Mouse (Mus musculus): ENCODE data around the gene Ptn. TPM values are rescaled to one million over a fixed set of nuclear protein-coding genes. Genes with fewer than 3 reads are reported as not detected.

The Ptn gene
- polyA plus RNA-seq, 1 experiment from 2014 or later = 858 TPM

- no peaks in the 10 kb centered on the region for H3K9me3 ChIP-seq (ENCODE audit: control insufficient read depth, low read length)
- H3K4me1 ChIP-seq (ENCODE audit: control insufficient read depth, insufficient read depth, low read length) = peaks cover 29% of the 10 kb centered on the region
- DNase-seq (ENCODE audit: low spot score) (no peak), ATAC-seq (ENCODE audit: low read depth) (no peak)
- no peak overlapping the region for H3K4me2 ChIP-seq (ENCODE audit: low read depth, low read length)
- 49% methylated on average over 12 of the region's 12 CpGs for WGBS
- no peak overlapping the region; the same call in 1 of the 2 replicates for H3K27ac ChIP-seq (replicated peaks; ENCODE audit: low read depth, low read length)
- no peaks in the 10 kb centered on the region for H3K27me3 ChIP-seq (replicated peaks; ENCODE audit: control insufficient read depth, insufficient read depth, low read length)
- H3K9ac ChIP-seq (ENCODE audit: low read depth, low read length) = no peak overlapping the region
- peaks cover 32% of the 10 kb centered on the region for H3K36me3 ChIP-seq (ENCODE audit: control insufficient read depth, insufficient read depth, low read length)
- H3K4me3 ChIP-seq (ENCODE audit: low read depth, low read length) = no peak overlapping the region
These were observed 21.3 kb downstream of the Ptn start for GRCm38 (mm10) chr6:36788576-36789191.

GRCm38 (mm10) chr6:36784682-36785208, 25.3 kb downstream of the Ptn start:
- Histone ChIP-seq H3K4me2 (ENCODE audit: low read depth, low read length) (no peak overlapping the region), H3K4me1 (ENCODE audit: control insufficient read depth, insufficient read depth, low read length) (peaks cover 28% of the 10 kb centered on the region), H3K36me3 (ENCODE audit: control insufficient read depth, insufficient read depth, low read length) (peaks cover 39% of the 10 kb centered on the region), H3K4me3 (ENCODE audit: low read depth, low read length) (no peak overlapping the region), H3K27me3 (replicated peaks; ENCODE audit: control insufficient read depth, insufficient read depth, low read length) (no peaks in the 10 kb centered on the region), H3K9me3 (ENCODE audit: control insufficient read depth, low read length) (no peaks in the 10 kb centered on the region), H3K9ac (ENCODE audit: low read depth, low read length) (no peak overlapping the region), H3K27ac (replicated peaks; ENCODE audit: low read depth, low read length) (peak overlapping the region; percentile 44; the same call in 1 of the 2 replicates)
- 43% methylated on average over 3 of the region's 3 CpGs for WGBS
- DNase-seq (ENCODE audit: low spot score) = peak; percentile 76
- ATAC-seq (ENCODE audit: low read depth) = peak; percentile 80

- DNase-seq (ENCODE audit: low spot score) = no peak
These were observed 27.5 kb downstream of the Ptn start for GRCm38 (mm10) chr6:36782481-36782880.

GRCm38 (mm10) chr6:36777567-36778337, 32.3 kb downstream of the Ptn start:
- ATAC-seq (ENCODE audit: low read depth) = peak; percentile 58

More at GRCm38 (mm10) chr6:36782481-36782880, 27.5 kb downstream of the Ptn start:
- no peak overlapping the region for H3K9ac ChIP-seq (ENCODE audit: low read depth, low read length)
- no peak overlapping the region for H3K4me2 ChIP-seq (ENCODE audit: low read depth, low read length)
- H3K27ac ChIP-seq (replicated peaks; ENCODE audit: low read depth, low read length) = no peak overlapping the region
- H3K4me3 ChIP-seq (ENCODE audit: low read depth, low read length) = no peak overlapping the region
- peaks cover 27% of the 10 kb centered on the region for H3K4me1 ChIP-seq (ENCODE audit: control insufficient read depth, insufficient read depth, low read length)
- no peaks in the 10 kb centered on the region for H3K9me3 ChIP-seq (ENCODE audit: control insufficient read depth, low read length)
- 74% methylated on average over 4 of the region's 4 CpGs for WGBS
- H3K27me3 ChIP-seq (replicated peaks; ENCODE audit: control insufficient read depth, insufficient read depth, low read length) = no peaks in the 10 kb centered on the region
- peaks cover 34% of the 10 kb centered on the region for H3K36me3 ChIP-seq (ENCODE audit: control insufficient read depth, insufficient read depth, low read length)
- ATAC-seq (ENCODE audit: low read depth) = no peak

GRCm38 (mm10) chr6:36777039-36777438, 33.0 kb downstream of the Ptn start:
- no peak overlapping the region for H3K9ac ChIP-seq (ENCODE audit: low read depth, low read length)
- H3K4me3 ChIP-seq (ENCODE audit: low read depth, low read length) = no peak overlapping the region
- peaks cover 17% of the 10 kb centered on the region for H3K36me3 ChIP-seq (ENCODE audit: control insufficient read depth, insufficient read depth, low read length)
- no peaks in the 10 kb centered on the region for H3K27me3 ChIP-seq (replicated peaks; ENCODE audit: control insufficient read depth, insufficient read depth, low read length)
- H3K4me2 ChIP-seq (ENCODE audit: low read depth, low read length) = no peak overlapping the region
- ATAC-seq (ENCODE audit: low read depth) = no peak
- DNase-seq (ENCODE audit: low spot score) = no peak
- H3K27ac ChIP-seq (replicated peaks; ENCODE audit: low read depth, low read length) = peak overlapping the region; percentile 33; the same call in 1 of the 2 replicates
- 32% methylated on average over 2 of the region's 2 CpGs for WGBS
- H3K4me1 ChIP-seq (ENCODE audit: control insufficient read depth, insufficient read depth, low read length) = peaks cover 25% of the 10 kb centered on the region
- H3K9me3 ChIP-seq (ENCODE audit: control insufficient read depth, low read length) = no peaks in the 10 kb centered on the region

More at GRCm38 (mm10) chr6:36777567-36778337, 32.3 kb downstream of the Ptn start:
- Histone ChIP-seq H3K36me3 (ENCODE audit: control insufficient read depth, insufficient read depth, low read length) (peaks cover 10% of the 10 kb centered on the region), H3K9me3 (ENCODE audit: control insufficient read depth, low read length) (no peaks in the 10 kb centered on the region), H3K4me2 (ENCODE audit: low read depth, low read length) (no peak overlapping the region), H3K27ac (replicated peaks; ENCODE audit: low read depth, low read length) (peak overlapping the region; percentile 33; the same call in 1 of the 2 replicates), H3K27me3 (replicated peaks; ENCODE audit: control insufficient read depth, insufficient read depth, low read length) (no peaks in the 10 kb centered on the region), H3K4me1 (ENCODE audit: control insufficient read depth, insufficient read depth, low read length) (peaks cover 25% of the 10 kb centered on the region), H3K4me3 (ENCODE audit: low read depth, low read length) (no peak overlapping the region), H3K9ac (ENCODE audit: low read depth, low read length) (no peak overlapping the region)
- DNase-seq (ENCODE audit: low spot score) = peak; percentile 91
- 42% methylated on average over 7 of the region's 7 CpGs for WGBS

GRCm38 (mm10) chr6:36775647-36776360, 34.2 kb downstream of the Ptn start:
- H3K4me1 ChIP-seq (ENCODE audit: control insufficient read depth, insufficient read depth, low read length) = peaks cover 25% of the 10 kb centered on the region
- peaks cover 23% of the 10 kb centered on the region for H3K36me3 ChIP-seq (ENCODE audit: control insufficient read depth, insufficient read depth, low read length)
- no peak for DNase-seq (ENCODE audit: low spot score)
- H3K27ac ChIP-seq (replicated peaks; ENCODE audit: low read depth, low read length) = peak overlapping the region; percentile 8; the same call in 1 of the 2 replicates
- no peak overlapping the region for H3K4me3 ChIP-seq (ENCODE audit: low read depth, low read length)
- no peaks in the 10 kb centered on the region for H3K9me3 ChIP-seq (ENCODE audit: control insufficient read depth, low read length)
- 46% methylated on average over 10 of the region's 10 CpGs for WGBS
- H3K4me2 ChIP-seq (ENCODE audit: low read depth, low read length) = no peak overlapping the region
- no peaks in the 10 kb centered on the region for H3K27me3 ChIP-seq (replicated peaks; ENCODE audit: control insufficient read depth, insufficient read depth, low read length)
- no peak overlapping the region for H3K9ac ChIP-seq (ENCODE audit: low read depth, low read length)
- no peak for ATAC-seq (ENCODE audit: low read depth)

GRCm38 (mm10) chr6:36772541-36772940, 37.5 kb downstream of the Ptn start:
- H3K9me3 ChIP-seq (ENCODE audit: control insufficient read depth, low read length) = no peaks in the 10 kb centered on the region
- no peak overlapping the region for H3K4me3 ChIP-seq (ENCODE audit: low read depth, low read length)
- H3K36me3 ChIP-seq (ENCODE audit: control insufficient read depth, insufficient read depth, low read length) = peaks cover 34% of the 10 kb centered on the region
- DNase-seq (ENCODE audit: low spot score) = no peak
- ATAC-seq (ENCODE audit: low read depth) = no peak
- H3K4me1 ChIP-seq (ENCODE audit: control insufficient read depth, insufficient read depth, low read length) = peaks cover 14% of the 10 kb centered on the region
- H3K4me2 ChIP-seq (ENCODE audit: low read depth, low read length) = no peak overlapping the region
- H3K27ac ChIP-seq (replicated peaks; ENCODE audit: low read depth, low read length) = no peak overlapping the region
- H3K27me3 ChIP-seq (replicated peaks; ENCODE audit: control insufficient read depth, insufficient read depth, low read length) = no peaks in the 10 kb centered on the region
- no peak overlapping the region for H3K9ac ChIP-seq (ENCODE audit: low read depth, low read length)
- WGBS = 62% methylated on average over 2 of the region's 2 CpGs

GRCm38 (mm10) chr6:36769012-36769411, 41.0 kb downstream of the Ptn start:
- ATAC-seq (ENCODE audit: low read depth) (no peak; the same call in 1 of the 2 replicates), DNase-seq (ENCODE audit: low spot score) (no peak)
- H3K9me3 ChIP-seq (ENCODE audit: control insufficient read depth, low read length) = no peaks in the 10 kb centered on the region
- 75% methylated on average over 3 of the region's 3 CpGs for WGBS
- H3K27me3 ChIP-seq (replicated peaks; ENCODE audit: control insufficient read depth, insufficient read depth, low read length) = no peaks in the 10 kb centered on the region
- H3K27ac ChIP-seq (replicated peaks; ENCODE audit: low read depth, low read length) = no peak overlapping the region
- no peak overlapping the region for H3K4me2 ChIP-seq (ENCODE audit: low read depth, low read length)
- H3K9ac ChIP-seq (ENCODE audit: low read depth, low read length) = no peak overlapping the region
- H3K4me1 ChIP-seq (ENCODE audit: control insufficient read depth, insufficient read depth, low read length) = no peaks in the 10 kb centered on the region
- peaks cover 53% of the 10 kb centered on the region for H3K36me3 ChIP-seq (ENCODE audit: control insufficient read depth, insufficient read depth, low read length)
- H3K4me3 ChIP-seq (ENCODE audit: low read depth, low read length) = no peak overlapping the region
